Mouse (Mus musculus): ENCODE results near the gene Cops2.

Gene Cops2

DNA sequence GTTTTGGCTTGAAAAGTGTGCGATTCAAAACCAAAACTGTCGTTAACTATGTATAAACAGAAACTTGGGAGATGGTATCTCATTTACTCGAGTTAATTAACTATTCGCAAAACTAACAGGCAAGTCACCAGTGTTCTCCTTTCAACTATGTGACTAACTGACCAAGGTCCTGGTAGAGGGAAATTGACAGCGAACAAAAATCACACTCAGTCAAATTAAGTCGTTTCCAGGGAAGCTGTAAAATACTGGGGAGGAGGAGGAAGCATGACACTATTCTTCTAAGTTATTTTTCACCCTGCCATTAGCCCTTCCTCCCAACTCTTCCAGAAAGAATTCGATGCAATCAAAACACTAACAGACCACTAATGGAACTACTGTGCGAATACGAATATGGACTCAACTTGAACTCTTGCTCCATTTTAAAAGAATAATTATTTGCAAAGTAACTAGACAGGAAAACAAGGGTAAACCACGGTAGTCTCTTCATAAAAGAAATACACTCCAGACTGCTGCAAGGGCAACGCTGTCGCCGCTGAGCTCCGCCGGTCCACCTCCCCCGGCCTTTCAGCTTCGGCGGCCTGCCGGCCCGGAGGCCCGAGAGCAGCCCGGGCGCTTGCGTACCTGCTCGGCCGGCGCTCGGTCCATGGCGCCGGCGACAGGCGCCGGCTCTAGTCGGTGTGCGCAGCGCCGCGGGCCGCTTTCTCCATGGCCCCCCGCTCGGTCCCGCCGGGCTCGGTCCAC is 76.8 kb downstream of the Cops2 start:
- in situ Hi-C loops (cut with MboI, MseI), result no loop called here

DNA sequence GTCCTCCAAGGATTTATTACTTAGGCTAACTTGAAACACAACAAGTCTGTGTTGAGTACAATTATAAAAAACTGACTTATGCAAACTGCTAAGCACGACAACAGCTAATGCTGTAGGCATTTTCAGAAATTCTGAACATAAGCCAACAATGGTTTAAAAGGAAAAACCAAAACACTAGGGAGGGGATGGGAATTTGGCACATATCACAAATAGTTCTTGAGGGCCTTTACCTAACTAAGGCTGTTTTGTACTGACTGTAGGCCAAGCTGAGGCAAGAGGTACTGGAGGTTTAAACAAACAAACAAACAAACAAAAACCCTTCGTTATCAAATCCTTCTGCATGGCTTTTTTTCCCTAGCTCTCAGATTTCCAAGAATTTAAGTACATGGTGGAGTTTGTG is 77.9 kb downstream of the Cops2 start:
- in situ Hi-C loops (cut with MboI, MseI), result no loop called here
